Mouse (Mus musculus): ENCODE measurements around the gene Zfp791. TPM values are rescaled to one million over a fixed set of nuclear protein-coding genes. Genes with fewer than 3 reads are reported as not detected.
A peak's percentile ranks its signal among the peaks of the same experiment; 100 is the strongest.
"Not testable (repeated sequence)": the region's sequence is repeated elsewhere in the genome, so short reads cannot be mapped to it uniquely, and the experiment has no call there.

Gene Zfp791
- 2.1 and 2.8 TPM in 2 replicates for polyA plus RNA-seq (2015; fragmentation: Nextera tagmentation; extraction: Ambion mirVana)

GRCm38 (mm10) chr8:85122995-85123394, at the start of gene Zfp791:
Gene Zfp791 (minus strand): TSS chr8:85123095.
- H3K27me3 ChIP-seq: peaks cover 10% of the 10 kb centered on the region
- H3K9ac ChIP-seq: no peak within 1 kb of the TSS
- 49% methylated on average over 3 of the region's 3 CpGs for WGBS (ENCODE audit: insufficient replicate concordance)
- H3K27ac ChIP-seq (replicated peaks): no peak within 1 kb of the TSS
- no peaks in the 10 kb centered on the region for H3K36me3 ChIP-seq (replicated peaks)
- no peaks in the 10 kb centered on the region for H3K4me1 ChIP-seq (replicated peaks)
- H3K9me3 ChIP-seq (replicated peaks): no peaks in the 10 kb centered on the region
- no peak within 1 kb of the TSS for H3K4me2 ChIP-seq
- ATAC-seq (ENCODE audit: insufficient read depth): no peak
- no peak within 1 kb of the TSS for H3K4me3 ChIP-seq (replicated peaks)

GRCm38 (mm10) chr8:85171291-85171690, 48.4 kb upstream of the Zfp791 start:
- Histone ChIP-seq H3K27ac (replicated peaks) (no peak overlapping the region), H3K27me3 (no peaks in the 10 kb centered on the region), H3K36me3 (replicated peaks) (no peaks in the 10 kb centered on the region), H3K9ac (no peak overlapping the region), H3K4me1 (replicated peaks) (no peaks in the 10 kb centered on the region), H3K4me3 (replicated peaks) (no peak overlapping the region), H3K9me3 (replicated peaks) (no peaks in the 10 kb centered on the region), H3K4me2 (no peak overlapping the region)
- no peak for ATAC-seq (ENCODE audit: insufficient read depth)
- WGBS (ENCODE audit: insufficient replicate concordance): 26% methylated on average over 14 of the region's 14 CpGs

- Histone ChIP-seq H3K27me3 (no peaks in the 10 kb centered on the region), H3K9ac (no peak within 1 kb of the TSS), H3K36me3 (replicated peaks) (no peaks in the 10 kb centered on the region), H3K9me3 (replicated peaks) (0 out of 2 replicates have a peak, but pooled peaks cover 4% of the 10 kb centered on the region), H3K4me2 (no peak within 1 kb of the TSS), H3K4me3 (replicated peaks) (no peak within 1 kb of the TSS), H3K27ac (replicated peaks) (no peak within 1 kb of the TSS), H3K4me1 (replicated peaks) (no peaks in the 10 kb centered on the region)
- no peak for ATAC-seq (ENCODE audit: insufficient read depth)
- WGBS (ENCODE audit: insufficient replicate concordance): 59% methylated on average over 3 of the region's 3 CpGs
These were observed 28.7 kb upstream of the Zfp791 start, which contains the start of gene Cks1brt for GRCm38 (mm10) chr8:85151624-85152023. Gene Cks1brt (plus strand): TSS chr8:85151924.

- ATAC-seq (ENCODE audit: insufficient read depth): no peak
- no peak overlapping the region for H3K4me3 ChIP-seq (replicated peaks)
- H3K27me3 ChIP-seq: no peaks in the 10 kb centered on the region
- H3K4me2 ChIP-seq: no peak overlapping the region
- no peak overlapping the region for H3K9ac ChIP-seq
- WGBS (ENCODE audit: insufficient replicate concordance): 61% methylated on average over 4 of the region's 4 CpGs
- H3K9me3 ChIP-seq (replicated peaks): 0 out of 2 replicates have a peak, but pooled peaks cover 5% of the 10 kb centered on the region
- no peak overlapping the region for H3K27ac ChIP-seq (replicated peaks)
- H3K4me1 ChIP-seq (replicated peaks): no peaks in the 10 kb centered on the region
- no peaks in the 10 kb centered on the region for H3K36me3 ChIP-seq (replicated peaks)
These were observed 19.6 kb upstream of the Zfp791 start for GRCm38 (mm10) chr8:85142516-85142915.

GRCm38 (mm10) chr8:85135690-85136089, 12.8 kb upstream of the Zfp791 start:
- H3K4me1 ChIP-seq (replicated peaks); H3K36me3 ChIP-seq (replicated peaks); H3K27ac ChIP-seq (replicated peaks); H3K27me3 ChIP-seq; H3K9ac ChIP-seq; ATAC-seq (ENCODE audit: insufficient read depth); H3K9me3 ChIP-seq (replicated peaks); H3K4me2 ChIP-seq; H3K4me3 ChIP-seq (replicated peaks): not testable (repeated sequence)
- WGBS (ENCODE audit: insufficient replicate concordance): 70% methylated on average over 2 of the region's 2 CpGs

- ATAC-seq (ENCODE audit: insufficient read depth): no peak
- Histone ChIP-seq H3K27ac (replicated peaks) (no peak overlapping the region), H3K4me2 (no peak overlapping the region), H3K4me1 (replicated peaks) (no peaks in the 10 kb centered on the region), H3K9ac (no peak overlapping the region), H3K4me3 (replicated peaks) (no peak overlapping the region), H3K27me3 (no peaks in the 10 kb centered on the region), H3K36me3 (replicated peaks) (no peaks in the 10 kb centered on the region), H3K9me3 (replicated peaks) (no peaks in the 10 kb centered on the region)
- WGBS (ENCODE audit: insufficient replicate concordance): 61% methylated on average over 1 of the region's 1 CpGs
These were observed 9.4 kb upstream of the Zfp791 start for GRCm38 (mm10) chr8:85132335-85132734.

- Histone ChIP-seq H3K4me3 (replicated peaks) (no peak overlapping the region), H3K4me1 (replicated peaks) (no peaks in the 10 kb centered on the region), H3K9ac (no peak overlapping the region), H3K27me3 (peaks cover 10% of the 10 kb centered on the region), H3K4me2 (no peak overlapping the region), H3K27ac (replicated peaks) (no peak overlapping the region), H3K36me3 (replicated peaks) (no peaks in the 10 kb centered on the region), H3K9me3 (replicated peaks) (no peaks in the 10 kb centered on the region)
- no peak for ATAC-seq (ENCODE audit: insufficient read depth)
- WGBS (ENCODE audit: insufficient replicate concordance): 73% methylated on average over 8 of the region's 8 CpGs
These were observed 796 bp upstream of the Zfp791 start for GRCm38 (mm10) chr8:85123691-85124090.

GRCm38 (mm10) chr8:85120251-85120650, 2.6 kb downstream of the Zfp791 start:
- ATAC-seq (ENCODE audit: insufficient read depth); H3K27ac ChIP-seq (replicated peaks); H3K4me1 ChIP-seq (replicated peaks); H3K4me3 ChIP-seq (replicated peaks); H3K9me3 ChIP-seq (replicated peaks); H3K4me2 ChIP-seq; H3K36me3 ChIP-seq (replicated peaks); H3K9ac ChIP-seq: not testable (repeated sequence)
- WGBS (ENCODE audit: insufficient replicate concordance): 64% methylated on average over 5 of the region's 5 CpGs
- peaks cover 10% of the 10 kb centered on the region for H3K27me3 ChIP-seq

GRCm38 (mm10) chr8:85119052-85119981, 3.6 kb downstream of the Zfp791 start:
- peaks cover 10% of the 10 kb centered on the region for H3K27me3 ChIP-seq
- H3K9ac ChIP-seq: peak overlapping the region; percentile 32
- H3K9me3 ChIP-seq (replicated peaks): no peaks in the 10 kb centered on the region
- no peaks in the 10 kb centered on the region for H3K36me3 ChIP-seq (replicated peaks)
- H3K27ac ChIP-seq (replicated peaks): peak overlapping the region; percentile 38; the same call in 1 of the 2 replicates
- peak overlapping the region; percentile 55 for H3K4me2 ChIP-seq
- peak overlapping the region; percentile 56 for H3K4me3 ChIP-seq (replicated peaks)
- no peaks in the 10 kb centered on the region for H3K4me1 ChIP-seq (replicated peaks)
- WGBS (ENCODE audit: insufficient replicate concordance): 10% methylated on average over 37 of the region's 37 CpGs
- ATAC-seq (ENCODE audit: insufficient read depth): peak; percentile 42; the same call in 1 of the 2 replicates

- H3K9ac ChIP-seq: no peak overlapping the region
- WGBS (ENCODE audit: insufficient replicate concordance): 65% methylated on average over 7 of the region's 7 CpGs
- H3K4me2 ChIP-seq: 0 out of 2 replicates have a peak overlapping the region, but pooled peaks have one; percentile 10
- peak; percentile 56 for ATAC-seq (ENCODE audit: insufficient read depth)
- H3K27ac ChIP-seq (replicated peaks): peak overlapping the region; percentile 35; the same call in 1 of the 2 replicates
- no peaks in the 10 kb centered on the region for H3K4me1 ChIP-seq (replicated peaks)
- H3K9me3 ChIP-seq (replicated peaks): no peaks in the 10 kb centered on the region
- peaks cover 10% of the 10 kb centered on the region for H3K27me3 ChIP-seq
- H3K4me3 ChIP-seq (replicated peaks): 0 out of 2 replicates have a peak overlapping the region, but pooled peaks have one; percentile 5
- H3K36me3 ChIP-seq (replicated peaks): peaks cover 9% of the 10 kb centered on the region
These were observed 5.9 kb downstream of the Zfp791 start for GRCm38 (mm10) chr8:85116984-85117383.

GRCm38 (mm10) chr8:85115501-85115900, 7.4 kb downstream of the Zfp791 start:
- Histone ChIP-seq H3K27ac (replicated peaks) (no peak overlapping the region), H3K27me3 (peaks cover 10% of the 10 kb centered on the region), H3K4me2 (no peak overlapping the region), H3K36me3 (replicated peaks) (peaks cover 23% of the 10 kb centered on the region), H3K4me3 (replicated peaks) (no peak overlapping the region), H3K9me3 (replicated peaks) (no peaks in the 10 kb centered on the region), H3K4me1 (replicated peaks) (no peaks in the 10 kb centered on the region), H3K9ac (no peak overlapping the region)
- WGBS (ENCODE audit: insufficient replicate concordance): 46% methylated on average over 4 of the region's 4 CpGs
- ATAC-seq (ENCODE audit: insufficient read depth): no peak

All from liver, embryonic 15.5 days (tissue).